Mouse (Mus musculus) large intestine, adult 2 months (tissue): Measurements from ENCODE around the gene Nudt3. TPM values are rescaled to one million over a fixed set of nuclear protein-coding genes. Genes with fewer than 3 reads are reported as not detected.

ENCODE experiments used
- DNase-seq: peaks from one replicate; pipeline ENCODE4 v3.0.0-alpha.2; 2012; ENCODE audit warnings: low read depth, low spot score
- WGBS: fragments of 180-500 bp; shearing (Covaris S2); methylation state at CpG from one replicate; pipeline ENCODE4 v1.1.7; 2018; 5-methylcytosine and 5-hydroxymethylcytosine counted together
- polyA plus RNA-seq: library from polyadenylated mRNA; depleted of rRNA; stranded (reverse); fragments of >200 nt; gene quantifications from 2 replicates; pipeline ENCODE4 v1.2.3, GENCODE M21; 2012

The Nudt3 gene
- polyA plus RNA-seq, 1 experiment = 55.9 TPM

GRCm38 (mm10) chr17:27555512-27556172 is 67.7 kb downstream of the Nudt3 start:
- WGBS = under 1% methylated on average over 55 of the region's 55 CpGs
- DNase-seq = no peak

DNA sequence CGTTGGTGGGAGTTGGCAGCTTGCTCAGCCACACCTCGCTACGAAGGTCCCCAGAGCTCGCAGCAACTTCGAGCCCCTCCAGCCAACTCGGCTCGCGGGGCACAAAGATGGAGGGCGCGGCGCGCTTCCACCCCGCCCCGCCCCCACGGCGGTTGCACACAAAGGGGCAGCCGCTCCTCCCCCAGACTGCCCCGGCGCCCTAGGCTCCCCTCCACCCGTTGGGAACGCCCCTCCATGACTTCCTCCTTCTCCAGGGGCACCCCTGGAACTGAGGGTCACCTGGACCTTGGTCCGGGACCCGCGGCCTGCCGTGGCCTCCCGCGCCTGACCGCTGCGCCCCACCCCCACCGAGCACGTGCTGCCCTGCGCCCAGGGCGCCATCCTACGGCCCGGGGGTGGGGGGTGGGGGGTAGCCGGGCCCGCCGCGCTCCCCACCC is 68.2 kb downstream of the Nudt3 start:
- 4% methylated on average over 27 of the region's 39 CpGs for WGBS
- DNase-seq = no peak

DNA sequence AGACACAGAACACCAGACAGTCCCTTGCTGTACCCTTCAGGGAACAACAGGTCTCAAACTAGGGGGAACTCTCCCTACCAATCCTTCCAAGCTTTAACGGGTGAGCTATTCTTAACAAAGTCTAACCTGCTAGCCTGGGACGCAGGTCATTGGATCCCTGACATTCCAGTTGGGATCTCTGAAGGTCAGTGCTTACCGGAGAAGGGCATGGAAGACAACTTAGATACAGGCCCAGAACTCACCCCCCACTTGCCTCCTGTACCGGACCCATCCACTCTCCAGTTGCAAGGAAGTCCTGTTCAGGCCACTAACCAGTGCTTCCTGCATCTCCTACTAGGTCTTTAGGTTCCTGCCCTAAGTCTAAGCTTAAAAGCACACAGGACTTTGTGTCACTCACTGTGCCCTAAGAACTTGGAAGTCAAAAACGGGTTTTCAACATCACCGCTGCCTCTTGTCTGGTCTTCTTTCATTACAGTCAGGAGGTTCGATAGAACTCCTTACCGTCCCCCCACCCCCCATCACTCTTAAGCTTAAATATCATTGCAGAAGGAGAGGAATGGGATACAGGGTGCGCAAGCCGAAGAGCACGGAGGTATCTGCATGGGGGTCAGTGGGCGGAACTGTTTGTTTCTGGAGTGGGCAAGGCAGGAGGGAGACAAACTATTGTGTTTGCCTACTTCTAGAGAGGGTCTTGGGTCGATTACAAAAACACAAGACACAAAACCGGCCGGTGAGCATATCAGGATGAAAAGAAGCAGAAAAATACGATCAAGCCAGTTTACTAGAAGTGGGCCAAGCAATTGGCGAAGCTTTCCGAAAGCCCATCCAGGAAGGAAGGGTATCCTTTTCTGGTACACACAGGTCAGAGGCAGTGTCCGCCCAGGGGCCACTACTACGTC is 69.0 kb downstream of the Nudt3 start:
- WGBS = 73% methylated on average over 20 of the region's 20 CpGs
- DNase-seq = no peak

DNA sequence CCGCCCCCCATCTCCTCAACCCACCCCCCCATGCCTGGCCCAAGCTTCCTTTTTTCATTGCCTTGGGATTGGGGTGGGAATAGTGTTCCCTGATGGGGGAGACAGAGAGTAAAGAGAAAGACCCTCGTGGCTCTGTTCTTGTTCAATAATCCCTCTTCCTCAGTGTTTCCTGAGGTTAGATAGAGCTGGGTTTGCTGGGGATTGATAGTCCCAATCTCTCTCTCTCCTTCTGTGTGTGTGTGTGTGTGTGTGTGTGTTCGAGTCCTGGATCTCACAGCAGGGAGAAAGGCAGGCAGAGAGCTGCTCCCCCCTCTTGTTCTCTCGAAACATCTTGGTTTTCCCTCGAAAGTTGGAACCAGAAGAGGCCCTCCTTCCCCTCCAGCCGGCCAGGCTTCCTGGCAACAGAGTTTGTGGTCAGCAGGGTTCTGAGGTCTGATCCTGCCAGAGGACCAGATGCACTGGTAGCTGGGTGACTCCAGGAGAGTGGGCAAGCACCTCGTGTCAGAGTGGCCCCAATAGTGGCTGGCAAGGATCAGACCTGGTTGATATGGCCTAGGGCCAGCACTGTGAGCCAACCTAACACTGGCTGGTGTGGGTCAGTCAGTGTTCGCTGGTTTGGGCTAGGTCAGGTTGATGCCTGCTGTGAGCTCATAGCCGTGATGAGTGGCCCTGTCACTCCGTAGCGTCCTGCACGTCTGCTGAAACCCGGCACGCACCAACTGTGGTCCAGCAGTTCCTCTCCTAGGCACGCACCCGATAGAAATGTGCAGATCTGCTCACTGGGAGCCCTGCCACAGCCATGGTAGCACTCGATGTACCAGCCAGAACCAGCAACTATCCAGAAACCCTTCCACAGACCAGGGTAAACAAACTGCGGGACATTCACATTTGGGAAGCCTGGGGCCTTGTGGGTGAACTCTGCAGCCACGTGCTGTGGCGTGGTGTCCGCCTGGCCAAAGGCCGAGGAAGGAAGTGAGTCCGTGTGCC is 70.8 kb downstream of the Nudt3 start:
- WGBS = 76% methylated on average over 23 of the region's 23 CpGs
- DNase-seq = no peak

- 43% methylated on average over 10 of the region's 10 CpGs for WGBS
- DNase-seq = no peak
Observed at GRCm38 (mm10) chr17:27551393-27551940, 71.8 kb downstream of the Nudt3 start.

- 85% methylated on average over 8 of the region's 8 CpGs for WGBS
Observed at GRCm38 (mm10) chr17:27549234-27549633, 74.1 kb downstream of the Nudt3 start.

GRCm38 (mm10) chr17:27547253-27547868 is 75.9 kb downstream of the Nudt3 start:
- no peak for DNase-seq
- 23% methylated on average over 9 of the region's 9 CpGs for WGBS

More at GRCm38 (mm10) chr17:27549234-27549633, 74.1 kb downstream of the Nudt3 start:
- no peak for DNase-seq

GRCm38 (mm10) chr17:27546574-27547085 is 76.7 kb downstream of the Nudt3 start:
- DNase-seq = no peak
- WGBS = 77% methylated on average over 7 of the region's 7 CpGs

GRCm38 (mm10) chr17:27545991-27546390 is 77.3 kb downstream of the Nudt3 start:
- WGBS = 70% methylated on average over 12 of the region's 12 CpGs
- no peak for DNase-seq

DNA sequence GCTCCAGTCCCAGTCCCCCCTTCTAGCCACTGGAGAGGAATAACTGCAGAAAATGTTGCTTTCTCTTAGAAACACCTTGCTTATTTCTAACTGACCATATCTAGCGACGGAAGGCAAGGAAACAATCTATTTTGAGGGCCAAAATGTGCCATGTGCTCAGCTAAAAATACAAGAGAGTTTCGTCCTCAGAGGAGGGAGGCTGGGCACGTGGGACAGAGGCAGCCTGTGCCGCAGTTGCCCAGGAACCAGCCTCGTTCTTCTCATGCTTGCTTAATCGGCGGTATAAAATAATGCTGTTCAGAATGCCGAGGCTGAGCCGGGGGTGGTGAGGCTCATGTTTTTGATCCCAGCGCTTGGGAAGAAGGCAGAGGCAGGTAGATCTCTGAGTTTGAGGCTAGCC is 78.7 kb downstream of the Nudt3 start:
- 91% methylated on average over 11 of the region's 11 CpGs for WGBS

GRCm38 (mm10) chr17:27541984-27542383 is 81.3 kb downstream of the Nudt3 start:
- DNase-seq = no peak
- WGBS = 84% methylated on average over 3 of the region's 3 CpGs

More for the DNA sequence above, 78.7 kb downstream of the Nudt3 start:
- DNase-seq = no peak

- DNase-seq = no peak
- WGBS = 69% methylated on average over 2 of the region's 2 CpGs
Observed at GRCm38 (mm10) chr17:27541261-27541660, 82.0 kb downstream of the Nudt3 start.

DNA sequence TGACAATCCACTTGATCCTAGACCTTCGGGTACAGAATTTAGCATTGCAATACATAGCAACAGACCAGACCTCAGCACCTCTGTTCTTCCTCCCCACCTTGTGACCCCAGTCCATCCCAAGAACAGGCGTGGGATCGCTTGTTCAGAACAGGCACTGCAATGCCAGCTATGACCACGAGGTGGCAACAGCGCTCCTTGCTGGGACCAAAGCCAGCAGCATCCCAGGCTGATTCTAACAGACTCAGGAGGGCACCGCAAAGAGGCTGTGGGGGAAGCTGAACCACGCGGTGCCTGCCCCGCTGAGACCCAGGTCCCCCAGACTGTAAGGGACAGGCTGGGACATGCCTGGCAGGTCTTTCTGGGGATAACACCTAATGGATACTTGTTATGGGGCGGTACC is 88.6 kb downstream of the Nudt3 start:
- 5% methylated on average over 10 of the region's 10 CpGs for WGBS

GRCm38 (mm10) chr17:27533354-27533753 is 89.9 kb downstream of the Nudt3 start:
- DNase-seq = no peak
- WGBS = 89% methylated on average over 3 of the region's 3 CpGs

More for the DNA sequence above, 88.6 kb downstream of the Nudt3 start:
- no peak for DNase-seq

DNA sequence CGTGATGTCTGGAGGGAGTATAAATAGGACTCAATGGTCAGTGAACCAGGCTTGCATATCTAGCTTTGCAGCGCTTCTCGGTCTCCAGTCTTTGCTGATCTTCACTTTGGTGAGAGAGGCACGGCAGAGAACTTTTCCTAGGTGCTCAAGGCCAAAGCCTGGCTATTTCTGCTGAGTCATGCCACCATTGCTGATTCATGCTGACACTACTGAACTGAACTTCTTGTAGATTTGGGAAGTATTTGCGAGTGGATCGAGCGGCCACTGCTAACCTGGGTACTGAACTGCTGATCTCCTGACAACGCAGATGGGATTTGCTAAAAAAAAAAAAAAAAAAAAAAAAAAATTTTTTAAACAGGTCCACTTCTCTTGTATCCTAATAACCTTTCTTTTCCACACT is 91.2 kb downstream of the Nudt3 start:
- 81% methylated on average over 8 of the region's 8 CpGs for WGBS
- no peak for DNase-seq
